Mouse (Mus musculus): ENCODE measurements around the gene Cnot3. TPM values are rescaled to one million over a fixed set of nuclear protein-coding genes. Genes with fewer than 3 reads are reported as not detected.
"Not testable (repeated sequence)": the region's sequence is repeated elsewhere in the genome, so short reads cannot be mapped to it uniquely, and the experiment has no call there.

Gene Cnot3
- polyA plus RNA-seq, 1 experiment, result 87.1 TPM

DNA sequence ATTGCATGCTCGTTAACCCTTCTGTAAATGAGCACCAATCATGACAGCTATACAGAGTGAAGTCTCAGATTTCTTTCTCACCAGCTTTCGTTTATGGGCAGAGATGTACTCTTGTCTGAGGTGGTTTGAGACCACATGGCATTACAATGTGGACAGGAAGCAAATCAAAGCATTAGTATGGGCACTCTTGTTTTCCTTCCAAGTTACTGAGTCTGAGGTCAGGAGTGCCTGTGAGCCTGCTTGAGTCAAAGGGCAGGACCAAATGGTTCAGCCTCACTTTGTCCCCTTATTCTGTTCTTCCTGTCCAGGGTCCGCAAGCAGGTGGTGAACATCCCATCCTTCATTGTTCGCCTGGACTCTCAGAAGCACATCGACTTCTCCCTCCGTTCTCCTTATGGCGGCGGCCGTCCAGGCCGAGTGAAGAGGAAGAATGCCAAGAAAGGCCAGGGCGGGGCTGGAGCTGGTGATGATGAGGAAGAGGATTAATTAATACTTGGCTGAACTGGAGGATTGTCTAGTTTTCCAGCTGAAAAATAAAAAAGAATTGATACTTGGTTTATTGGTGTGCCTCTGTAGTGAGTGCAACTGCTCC is 61.4 kb downstream of the Cnot3 start:
- H3K79me2 ChIP-seq (ENCODE audit: control insufficient read depth, insufficient read depth), result peaks cover 35% of the 10 kb centered on the region
- peak overlapping the region; percentile 85 for H3ac ChIP-seq (ENCODE audit: control insufficient read depth, insufficient read length, low read depth)
- peak overlapping the region; percentile 99 for H3K4me3 ChIP-seq (ENCODE audit: insufficient read depth, poor library complexity, severe bottlenecking)
- H3K79me3 ChIP-seq (ENCODE audit: low read depth), result peaks cover 28% of the 10 kb centered on the region
- H3K36me3 ChIP-seq (ENCODE audit: control insufficient read depth, insufficient read depth), result peaks cover 35% of the 10 kb centered on the region
- H3K27me3 ChIP-seq (ENCODE audit: control insufficient read depth, insufficient read depth, insufficient read length), result no peaks in the 10 kb centered on the region
- TF ChIP-seq FOSL1 (IDR thresholded peaks at IDR 0.05; ENCODE audit: insufficient read depth, low read length, poor library complexity, severe bottlenecking) (no peak), MYOG (IDR thresholded peaks at IDR 0.05; ENCODE audit: control insufficient read depth, extremely low read depth, insufficient read length) (no peak), MYOD1 (IDR thresholded peaks at IDR 0.05; ENCODE audit: control insufficient read depth, insufficient read length, low read depth) (no peak), CEBPB (IDR thresholded peaks at IDR 0.05; ENCODE audit: low read depth) (no peak), USF1 (IDR thresholded peaks at IDR 0.05; ENCODE audit: low read depth) (no peak), CTCF (IDR thresholded peaks at IDR 0.05; ENCODE audit: control insufficient read depth, insufficient read depth, insufficient read length) (no peak), MAX (IDR thresholded peaks at IDR 0.05) (no peak)

DNA sequence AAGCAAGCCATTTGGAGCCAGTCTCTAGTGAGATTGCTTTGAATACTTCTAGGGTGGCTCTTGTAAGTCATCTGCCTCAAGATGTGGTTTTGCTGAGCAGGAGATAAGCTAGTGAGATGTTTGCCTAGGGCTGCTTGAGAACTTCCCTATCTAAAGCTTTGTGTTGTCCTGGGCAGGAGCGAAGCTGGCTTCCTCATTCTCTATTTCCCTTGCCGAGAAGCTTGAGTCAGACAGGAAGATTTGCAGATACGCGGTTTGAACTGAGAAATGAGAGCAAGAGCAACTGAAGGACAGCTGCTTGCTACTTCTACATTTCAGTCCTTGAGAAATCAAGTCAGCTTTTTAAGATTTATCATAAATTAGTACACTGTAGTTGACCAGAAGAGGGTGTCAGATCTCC is 62.0 kb downstream of the Cnot3 start:
- Histone ChIP-seq H3ac (ENCODE audit: control insufficient read depth, insufficient read length, low read depth) (peak overlapping the region; percentile 2), H3K79me3 (ENCODE audit: low read depth) (peaks cover 28% of the 10 kb centered on the region), H3K27me3 (ENCODE audit: control insufficient read depth, insufficient read depth, insufficient read length) (no peaks in the 10 kb centered on the region), H3K36me3 (ENCODE audit: control insufficient read depth, insufficient read depth) (peaks cover 35% of the 10 kb centered on the region), H3K4me3 (ENCODE audit: insufficient read depth, poor library complexity, severe bottlenecking) (no peak overlapping the region), H3K79me2 (ENCODE audit: control insufficient read depth, insufficient read depth) (peaks cover 35% of the 10 kb centered on the region)
- no peak for TF ChIP-seq MYOD1 (IDR thresholded peaks at IDR 0.05; ENCODE audit: control insufficient read depth, insufficient read length, low read depth)
- no peak for TF ChIP-seq USF1 (IDR thresholded peaks at IDR 0.05; ENCODE audit: low read depth)
- no peak for TF ChIP-seq CEBPB (IDR thresholded peaks at IDR 0.05; ENCODE audit: low read depth)
- TF ChIP-seq MYOG (IDR thresholded peaks at IDR 0.05; ENCODE audit: control insufficient read depth, extremely low read depth, insufficient read length), result no peak
- no peak for TF ChIP-seq FOSL1 (IDR thresholded peaks at IDR 0.05; ENCODE audit: insufficient read depth, low read length, poor library complexity, severe bottlenecking)
- TF ChIP-seq MAX (IDR thresholded peaks at IDR 0.05), result no peak
- TF ChIP-seq CTCF (IDR thresholded peaks at IDR 0.05; ENCODE audit: control insufficient read depth, insufficient read depth, insufficient read length), result no peak

DNA sequence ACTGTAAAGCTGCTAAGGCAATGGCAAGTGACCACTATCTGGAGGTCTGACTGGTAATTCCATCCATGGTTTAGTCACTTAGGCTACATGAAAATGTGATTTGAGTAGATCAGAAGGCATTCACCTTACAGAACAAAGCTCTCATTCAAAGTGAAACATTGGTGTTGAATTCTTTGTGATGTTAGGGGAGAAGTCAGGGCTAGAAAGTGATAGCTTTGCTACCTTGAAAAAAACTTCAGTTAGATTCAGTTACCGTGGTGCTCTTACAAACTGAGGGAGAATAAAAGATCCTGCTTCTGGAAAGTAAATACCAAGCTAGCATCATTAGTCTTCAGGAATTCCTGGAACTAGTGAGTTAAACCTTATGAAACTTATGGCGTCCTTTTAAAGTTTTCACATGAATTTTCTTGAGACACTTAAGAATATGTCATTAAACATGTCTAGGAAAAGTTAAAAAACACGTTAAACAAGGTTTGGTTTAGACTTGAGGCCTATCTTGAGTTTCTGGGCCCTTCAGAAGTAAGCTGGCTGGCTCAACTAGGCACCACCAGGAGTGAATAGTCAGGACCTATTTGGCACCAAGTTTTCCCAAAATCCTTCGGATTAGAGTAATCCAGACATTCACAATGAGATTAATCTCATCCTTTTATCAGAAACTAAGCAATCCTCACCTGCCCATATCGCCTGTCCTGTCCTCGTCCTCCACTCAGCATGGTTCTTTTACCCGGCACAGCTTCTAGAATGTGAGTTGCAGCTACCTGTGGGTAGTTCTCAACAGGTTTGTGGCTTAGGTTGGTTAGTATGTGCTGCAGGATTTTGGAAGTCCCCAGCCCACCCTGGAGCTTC is 62.7 kb downstream of the Cnot3 start:
- peaks cover 28% of the 10 kb centered on the region for H3K79me3 ChIP-seq (ENCODE audit: low read depth)
- no peak overlapping the region for H3K4me3 ChIP-seq (ENCODE audit: insufficient read depth, poor library complexity, severe bottlenecking)
- H3K27me3 ChIP-seq (ENCODE audit: control insufficient read depth, insufficient read depth, insufficient read length), result no peaks in the 10 kb centered on the region
- H3ac ChIP-seq (ENCODE audit: control insufficient read depth, insufficient read length, low read depth), result no peak overlapping the region
- H3K36me3 ChIP-seq (ENCODE audit: control insufficient read depth, insufficient read depth), result peaks cover 35% of the 10 kb centered on the region
- H3K79me2 ChIP-seq (ENCODE audit: control insufficient read depth, insufficient read depth), result peaks cover 35% of the 10 kb centered on the region
- TF ChIP-seq CEBPB (IDR thresholded peaks at IDR 0.05; ENCODE audit: low read depth), result no peak
- no peak for TF ChIP-seq CTCF (IDR thresholded peaks at IDR 0.05; ENCODE audit: control insufficient read depth, insufficient read depth, insufficient read length)
- TF ChIP-seq FOSL1 (IDR thresholded peaks at IDR 0.05; ENCODE audit: insufficient read depth, low read length, poor library complexity, severe bottlenecking), result no peak
- no peak for TF ChIP-seq MYOD1 (IDR thresholded peaks at IDR 0.05; ENCODE audit: control insufficient read depth, insufficient read length, low read depth)
- TF ChIP-seq MYOG (IDR thresholded peaks at IDR 0.05; ENCODE audit: control insufficient read depth, extremely low read depth, insufficient read length), result no peak
- TF ChIP-seq USF1 (IDR thresholded peaks at IDR 0.05; ENCODE audit: low read depth), result no peak
- no peak for TF ChIP-seq MAX (IDR thresholded peaks at IDR 0.05)

DNA sequence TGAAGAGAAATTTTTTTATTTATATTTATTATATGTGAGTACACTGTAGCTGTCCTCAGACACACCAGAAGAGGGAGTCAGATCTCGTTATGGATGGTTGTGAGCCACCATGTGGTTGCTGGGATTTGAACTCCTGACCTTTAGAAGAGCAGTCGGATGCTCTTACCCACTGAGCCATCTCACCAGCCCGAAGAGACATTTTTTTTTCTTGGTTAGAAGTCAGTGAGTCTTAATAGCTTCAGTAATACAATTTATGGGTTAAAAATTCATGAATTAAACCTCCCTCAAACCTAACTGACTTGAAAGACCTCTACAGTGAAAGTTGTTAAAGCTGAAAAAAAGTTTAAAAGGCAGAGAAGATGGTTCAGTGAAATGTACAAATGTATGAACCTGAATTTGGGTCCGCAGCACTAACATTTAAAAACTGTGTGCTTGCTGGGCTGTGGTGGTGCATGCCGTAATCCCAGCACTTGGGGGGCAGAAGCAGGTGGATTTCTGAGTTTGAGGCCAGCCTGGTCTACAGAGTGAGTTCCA is 63.4 kb downstream of the Cnot3 start:
- Histone ChIP-seq H3K79me3 (ENCODE audit: low read depth) (peaks cover 27% of the 10 kb centered on the region), H3K79me2 (ENCODE audit: control insufficient read depth, insufficient read depth) (peaks cover 35% of the 10 kb centered on the region), H3K36me3 (ENCODE audit: control insufficient read depth, insufficient read depth) (peaks cover 35% of the 10 kb centered on the region)
- H3K27me3 ChIP-seq (ENCODE audit: control insufficient read depth, insufficient read depth, insufficient read length); H3K4me3 ChIP-seq (ENCODE audit: insufficient read depth, poor library complexity, severe bottlenecking); H3ac ChIP-seq (ENCODE audit: control insufficient read depth, insufficient read length, low read depth): not testable (repeated sequence)

DNA sequence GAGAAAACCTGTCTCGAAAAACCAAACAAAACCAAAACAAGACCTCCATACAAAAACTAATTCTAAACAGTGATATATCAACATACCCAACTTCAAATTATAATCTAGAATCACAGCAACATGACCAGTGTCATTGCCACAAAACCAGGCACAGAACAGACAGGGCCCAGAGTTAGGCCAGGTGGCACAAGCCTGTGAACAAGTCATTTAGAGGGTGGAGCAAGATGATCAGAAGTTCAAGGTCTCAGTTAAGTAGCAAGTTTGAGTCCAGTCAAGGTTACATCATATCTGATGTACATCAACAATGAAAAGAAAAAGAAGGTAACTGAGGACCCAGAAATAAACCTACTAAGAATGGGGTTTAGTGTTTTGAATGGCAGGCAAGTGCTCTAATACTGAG is 63.9 kb downstream of the Cnot3 start:
- H3K27me3 ChIP-seq (ENCODE audit: control insufficient read depth, insufficient read depth, insufficient read length), result no peaks in the 10 kb centered on the region
- peaks cover 26% of the 10 kb centered on the region for H3K79me3 ChIP-seq (ENCODE audit: low read depth)
- TF ChIP-seq MAX (IDR thresholded peaks at IDR 0.05), result no peak
- TF ChIP-seq USF1 (IDR thresholded peaks at IDR 0.05; ENCODE audit: low read depth), result no peak
- no peak for TF ChIP-seq FOSL1 (IDR thresholded peaks at IDR 0.05; ENCODE audit: insufficient read depth, low read length, poor library complexity, severe bottlenecking)
- no peak for TF ChIP-seq CEBPB (IDR thresholded peaks at IDR 0.05; ENCODE audit: low read depth)
- peaks cover 35% of the 10 kb centered on the region for H3K36me3 ChIP-seq (ENCODE audit: control insufficient read depth, insufficient read depth)
- no peak overlapping the region for H3ac ChIP-seq (ENCODE audit: control insufficient read depth, insufficient read length, low read depth)
- no peak overlapping the region for H3K4me3 ChIP-seq (ENCODE audit: insufficient read depth, poor library complexity, severe bottlenecking)
- peaks cover 33% of the 10 kb centered on the region for H3K79me2 ChIP-seq (ENCODE audit: control insufficient read depth, insufficient read depth)

Small RNA genes lying within 50 kb of the gene (microRNA-seq; reads per million reads assigned to microRNA genes)
- 0.84 reads per million, percentile 18 among the genes with 10 or more reads in this experiment for gene Mir3572 (ENCODE audit: borderline microRNAs expressed)

Other genes with a start within 250 kb of the Cnot3 start
- 0.27 TPM for gene Cacng6, start 221.1 kb upstream of the Cnot3 start, polyA plus RNA-seq (2012; fragmentation: generic; extraction: Trizol)
- gene Tarm1, start 142.6 kb upstream of the Cnot3 start, polyA plus RNA-seq (2012; fragmentation: generic; extraction: Trizol), result not detected
- 0.05 TPM for gene Oscar, start 29.1 kb upstream of the Cnot3 start, polyA plus RNA-seq (2012; fragmentation: generic; extraction: Trizol)
- 386 TPM for gene Ndufa3, start 27.9 kb upstream of the Cnot3 start, polyA plus RNA-seq (2012; fragmentation: generic; extraction: Trizol)
- gene Tfpt, start 15.3 kb upstream of the Cnot3 start, polyA plus RNA-seq (2012; fragmentation: generic; extraction: Trizol), result 24.6 TPM
- 102 TPM for gene Prpf31, start 15.3 kb upstream of the Cnot3 start, polyA plus RNA-seq (2012; fragmentation: generic; extraction: Trizol)
- 10.4 TPM for gene Leng1, start 20.6 kb downstream of the Cnot3 start, polyA plus RNA-seq (2012; fragmentation: generic; extraction: Trizol)
- 1.8 TPM for gene Tmc4, start 32.3 kb downstream of the Cnot3 start, polyA plus RNA-seq (2012; fragmentation: generic; extraction: Trizol)
- gene Tsen34, start 47.6 kb downstream of the Cnot3 start, polyA plus RNA-seq (2012; fragmentation: generic; extraction: Trizol), result 215 TPM
- gene Mboat7, start 48.3 kb downstream of the Cnot3 start, polyA plus RNA-seq (2012; fragmentation: generic; extraction: Trizol), result 45.8 TPM
- gene Rps9, start 58.7 kb downstream of the Cnot3 start, polyA plus RNA-seq (2012; fragmentation: generic; extraction: Trizol), result 3,200 TPM
- gene Pirb, start 75.1 kb downstream of the Cnot3 start, polyA plus RNA-seq (2012; fragmentation: generic; extraction: Trizol), result not detected
- not detected for gene Gm15448, start 180.4 kb downstream of the Cnot3 start, polyA plus RNA-seq (2012; fragmentation: generic; extraction: Trizol)
- not detected for gene Pira2, start 199.8 kb downstream of the Cnot3 start, polyA plus RNA-seq (2012; fragmentation: generic; extraction: Trizol)

Measured in C2C12 (cell line).